Mouse (Mus musculus): ENCODE measurements around the gene Rnf5. TPM values are rescaled to one million over a fixed set of nuclear protein-coding genes. Genes with fewer than 3 reads are reported as not detected.

The Rnf5 gene
- polyA plus RNA-seq, 1 experiment from 2014 or later = 296 TPM

- no peaks in the 10 kb centered on the region for H3K9me3 ChIP-seq (ENCODE audit: control insufficient read depth, low read length)
- no peaks in the 10 kb centered on the region for H3K4me1 ChIP-seq (ENCODE audit: control insufficient read depth, insufficient read depth, low read depth, low read length)
- 35% methylated on average over 15 of the region's 15 CpGs for WGBS
- H3K9ac ChIP-seq (ENCODE audit: low read depth, low read length) = no peak overlapping the region
- no peak for ATAC-seq
- H3K27ac ChIP-seq (ENCODE audit: low read depth, low read length) = no peak overlapping the region
- H3K4me3 ChIP-seq (ENCODE audit: low read length) = no peak overlapping the region
- H3K36me3 ChIP-seq (ENCODE audit: control insufficient read depth, insufficient read depth, low read length) = no peaks in the 10 kb centered on the region
- H3K4me2 ChIP-seq (ENCODE audit: low read length) = no peak overlapping the region
- no peaks in the 10 kb centered on the region for H3K27me3 ChIP-seq (replicated peaks; ENCODE audit: control insufficient read depth, insufficient read depth, low read length)
These were observed 43.6 kb downstream of the Rnf5 start for GRCm38 (mm10) chr17:34559895-34560294.

- 87% methylated on average over 7 of the region's 7 CpGs for WGBS
- Histone ChIP-seq H3K4me2 (ENCODE audit: low read length) (no peak overlapping the region), H3K9me3 (ENCODE audit: control insufficient read depth, low read length) (no peaks in the 10 kb centered on the region), H3K27ac (ENCODE audit: low read depth, low read length) (no peak overlapping the region), H3K36me3 (ENCODE audit: control insufficient read depth, insufficient read depth, low read length) (no peaks in the 10 kb centered on the region), H3K9ac (ENCODE audit: low read depth, low read length) (no peak overlapping the region), H3K4me1 (ENCODE audit: control insufficient read depth, insufficient read depth, low read depth, low read length) (no peaks in the 10 kb centered on the region), H3K4me3 (ENCODE audit: low read length) (no peak overlapping the region), H3K27me3 (replicated peaks; ENCODE audit: control insufficient read depth, insufficient read depth, low read length) (no peaks in the 10 kb centered on the region)
- no peak for ATAC-seq
These were observed 44.4 kb downstream of the Rnf5 start for GRCm38 (mm10) chr17:34559116-34559515.

GRCm38 (mm10) chr17:34557411-34557810 lies 46.1 kb downstream of the Rnf5 start:
- Histone ChIP-seq H3K4me2 (ENCODE audit: low read length) (no peak overlapping the region), H3K27me3 (replicated peaks; ENCODE audit: control insufficient read depth, insufficient read depth, low read length) (no peaks in the 10 kb centered on the region), H3K4me3 (ENCODE audit: low read length) (no peak overlapping the region), H3K36me3 (ENCODE audit: control insufficient read depth, insufficient read depth, low read length) (no peaks in the 10 kb centered on the region), H3K9ac (ENCODE audit: low read depth, low read length) (no peak overlapping the region), H3K27ac (ENCODE audit: low read depth, low read length) (no peak overlapping the region), H3K9me3 (ENCODE audit: control insufficient read depth, low read length) (no peaks in the 10 kb centered on the region), H3K4me1 (ENCODE audit: control insufficient read depth, insufficient read depth, low read depth, low read length) (no peaks in the 10 kb centered on the region)
- no peak for ATAC-seq
- 76% methylated on average over 11 of the region's 11 CpGs for WGBS

GRCm38 (mm10) chr17:34556406-34556805 lies 47.1 kb downstream of the Rnf5 start:
- Histone ChIP-seq H3K4me2 (ENCODE audit: low read length) (no peak overlapping the region), H3K4me3 (ENCODE audit: low read length) (no peak overlapping the region), H3K9ac (ENCODE audit: low read depth, low read length) (no peak overlapping the region), H3K27ac (ENCODE audit: low read depth, low read length) (no peak overlapping the region), H3K4me1 (ENCODE audit: control insufficient read depth, insufficient read depth, low read depth, low read length) (no peaks in the 10 kb centered on the region), H3K9me3 (ENCODE audit: control insufficient read depth, low read length) (no peaks in the 10 kb centered on the region), H3K36me3 (ENCODE audit: control insufficient read depth, insufficient read depth, low read length) (no peaks in the 10 kb centered on the region), H3K27me3 (replicated peaks; ENCODE audit: control insufficient read depth, insufficient read depth, low read length) (no peaks in the 10 kb centered on the region)
- 86% methylated on average over 8 of the region's 8 CpGs for WGBS
- no peak for ATAC-seq

- ATAC-seq = no peak
- Histone ChIP-seq H3K9ac (ENCODE audit: low read depth, low read length) (no peak overlapping the region), H3K27me3 (replicated peaks; ENCODE audit: control insufficient read depth, insufficient read depth, low read length) (no peaks in the 10 kb centered on the region), H3K4me2 (ENCODE audit: low read length) (no peak overlapping the region), H3K36me3 (ENCODE audit: control insufficient read depth, insufficient read depth, low read length) (no peaks in the 10 kb centered on the region), H3K9me3 (ENCODE audit: control insufficient read depth, low read length) (no peaks in the 10 kb centered on the region), H3K4me3 (ENCODE audit: low read length) (no peak overlapping the region), H3K4me1 (ENCODE audit: control insufficient read depth, insufficient read depth, low read depth, low read length) (no peaks in the 10 kb centered on the region), H3K27ac (ENCODE audit: low read depth, low read length) (no peak overlapping the region)
- 24% methylated on average over 5 of the region's 5 CpGs for WGBS
These were observed 48.0 kb downstream of the Rnf5 start for GRCm38 (mm10) chr17:34555483-34555882.

Other genes with a start within 250 kb of the Rnf5 start
- gene Btnl2, start 248.9 kb downstream of the Rnf5 start, polyA plus RNA-seq (2015; fragmentation: Nextera tagmentation; extraction: Ambion mirVana) = not detected in 2 replicates
- not detected in 2 replicates for gene Btnl1, start 226.6 kb downstream of the Rnf5 start, polyA plus RNA-seq (2015; fragmentation: Nextera tagmentation; extraction: Ambion mirVana)
- 3.7 and 4.5 TPM in 2 replicates for gene BC051142, start 204.9 kb downstream of the Rnf5 start, polyA plus RNA-seq (2015; fragmentation: Nextera tagmentation; extraction: Ambion mirVana)
- gene Btnl4, start 126.4 kb downstream of the Rnf5 start, polyA plus RNA-seq (2015; fragmentation: Nextera tagmentation; extraction: Ambion mirVana) = not detected in 2 replicates
- not detected in 2 replicates for gene Btnl6, start 86.3 kb downstream of the Rnf5 start, polyA plus RNA-seq (2015; fragmentation: Nextera tagmentation; extraction: Ambion mirVana)
- gene Notch4, start 39.4 kb downstream of the Rnf5 start, polyA plus RNA-seq (2015; fragmentation: Nextera tagmentation; extraction: Ambion mirVana) = 6.1 and 6.4 TPM in 2 replicates
- 3.4 and 4.9 TPM in 2 replicates for gene Gpsm3, start 13.9 kb downstream of the Rnf5 start, polyA plus RNA-seq (2015; fragmentation: Nextera tagmentation; extraction: Ambion mirVana)
- 7.3 and 8.3 TPM in 2 replicates for gene Pbx2, start 12.4 kb downstream of the Rnf5 start, polyA plus RNA-seq (2015; fragmentation: Nextera tagmentation; extraction: Ambion mirVana)
- 1.3 and 1.6 TPM in 2 replicates for gene Ager, start 5.8 kb downstream of the Rnf5 start, polyA plus RNA-seq (2015; fragmentation: Nextera tagmentation; extraction: Ambion mirVana)
- gene Agpat1, start 572 bp upstream of the Rnf5 start, polyA plus RNA-seq (2015; fragmentation: Nextera tagmentation; extraction: Ambion mirVana) = 122 and 128 TPM in 2 replicates
- 8.3 and 9.5 TPM in 2 replicates for gene Egfl8, start 12.3 kb upstream of the Rnf5 start, polyA plus RNA-seq (2015; fragmentation: Nextera tagmentation; extraction: Ambion mirVana)
- gene Ppt2, start 24.8 kb upstream of the Rnf5 start, polyA plus RNA-seq (2015; fragmentation: Nextera tagmentation; extraction: Ambion mirVana) = 19.9 and 23.5 TPM in 2 replicates
- gene Prrt1, start 25.8 kb upstream of the Rnf5 start, polyA plus RNA-seq (2015; fragmentation: Nextera tagmentation; extraction: Ambion mirVana) = 6.8 and 8.1 TPM in 2 replicates
- 13.5 and 17.0 TPM in 2 replicates for gene Fkbpl, start 41.1 kb upstream of the Rnf5 start, polyA plus RNA-seq (2015; fragmentation: Nextera tagmentation; extraction: Ambion mirVana)
- 110 and 121 TPM in 2 replicates for gene Atf6b, start 43.5 kb upstream of the Rnf5 start, polyA plus RNA-seq (2015; fragmentation: Nextera tagmentation; extraction: Ambion mirVana)
- 0.30 and 0.34 TPM in 2 replicates for gene Tnxb, start 66.8 kb upstream of the Rnf5 start, polyA plus RNA-seq (2015; fragmentation: Nextera tagmentation; extraction: Ambion mirVana)
- gene C4b, start 140.2 kb upstream of the Rnf5 start, polyA plus RNA-seq (2015; fragmentation: Nextera tagmentation; extraction: Ambion mirVana) = 0.19 and 0.25 TPM in 2 replicates
- gene Cyp21a1, start 200.9 kb upstream of the Rnf5 start, polyA plus RNA-seq (2015; fragmentation: Nextera tagmentation; extraction: Ambion mirVana) = not detected in 2 replicates
- gene Stk19, start 233.3 kb upstream of the Rnf5 start, polyA plus RNA-seq (2015; fragmentation: Nextera tagmentation; extraction: Ambion mirVana) = 41.2 and 43.1 TPM in 2 replicates
- 68.4 and 68.9 TPM in 2 replicates for gene Dxo, start 233.3 kb upstream of the Rnf5 start, polyA plus RNA-seq (2015; fragmentation: Nextera tagmentation; extraction: Ambion mirVana)
- 57.1 and 62.6 TPM in 2 replicates for gene Skiv2l, start 246.5 kb upstream of the Rnf5 start, polyA plus RNA-seq (2015; fragmentation: Nextera tagmentation; extraction: Ambion mirVana)
- gene Nelfe, start 246.7 kb upstream of the Rnf5 start, polyA plus RNA-seq (2015; fragmentation: Nextera tagmentation; extraction: Ambion mirVana) = 78.9 and 83.3 TPM in 2 replicates